Mouse (Mus musculus): ENCODE measurements around the gene Gm48552. TPM values are rescaled to one million over a fixed set of nuclear protein-coding genes. Genes with fewer than 3 reads are reported as not detected.

Gene Gm48552
- polyA plus RNA-seq, 1 experiment: 5.6 TPM

DNA sequence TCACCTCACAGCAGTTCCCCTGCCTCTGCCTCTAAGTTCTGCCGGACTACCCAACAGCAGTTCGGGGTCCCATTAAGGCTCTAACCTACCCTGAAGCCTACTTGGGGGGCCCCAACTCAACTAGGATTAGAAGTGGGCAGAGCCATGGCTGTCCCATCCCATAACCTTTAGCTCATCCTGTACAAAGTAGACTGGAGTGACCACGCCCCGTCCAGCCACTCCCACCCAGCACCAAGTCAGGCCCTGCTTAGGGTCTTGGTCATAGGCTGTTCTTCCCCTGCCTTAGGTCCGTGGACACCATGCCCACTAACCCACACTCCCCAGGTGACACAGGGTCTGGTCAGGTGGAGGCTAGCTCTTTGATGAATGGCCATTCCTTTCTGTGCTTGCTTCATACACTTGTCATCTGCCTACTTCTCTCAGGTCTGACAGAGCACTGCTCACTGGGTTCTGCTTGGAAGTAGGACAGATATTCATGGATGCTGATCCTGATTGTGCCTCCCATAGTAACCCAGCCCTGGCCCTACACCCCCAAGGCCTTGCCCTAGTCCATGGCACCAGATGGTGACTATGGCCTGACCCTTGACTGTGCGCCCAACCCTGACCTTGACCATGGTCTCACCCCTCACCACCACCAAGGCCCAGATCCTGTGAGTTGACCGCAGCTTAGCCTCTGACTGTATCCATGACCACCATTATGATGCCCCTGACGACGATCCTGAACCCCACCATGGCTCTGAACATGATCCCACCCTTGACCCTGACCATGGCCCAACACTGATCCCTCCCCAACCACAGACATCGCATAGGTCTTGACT lies 30.5 kb downstream of the Gm48552 start:
- no peak for DNase-seq (ENCODE audit: low read depth)

DNA sequence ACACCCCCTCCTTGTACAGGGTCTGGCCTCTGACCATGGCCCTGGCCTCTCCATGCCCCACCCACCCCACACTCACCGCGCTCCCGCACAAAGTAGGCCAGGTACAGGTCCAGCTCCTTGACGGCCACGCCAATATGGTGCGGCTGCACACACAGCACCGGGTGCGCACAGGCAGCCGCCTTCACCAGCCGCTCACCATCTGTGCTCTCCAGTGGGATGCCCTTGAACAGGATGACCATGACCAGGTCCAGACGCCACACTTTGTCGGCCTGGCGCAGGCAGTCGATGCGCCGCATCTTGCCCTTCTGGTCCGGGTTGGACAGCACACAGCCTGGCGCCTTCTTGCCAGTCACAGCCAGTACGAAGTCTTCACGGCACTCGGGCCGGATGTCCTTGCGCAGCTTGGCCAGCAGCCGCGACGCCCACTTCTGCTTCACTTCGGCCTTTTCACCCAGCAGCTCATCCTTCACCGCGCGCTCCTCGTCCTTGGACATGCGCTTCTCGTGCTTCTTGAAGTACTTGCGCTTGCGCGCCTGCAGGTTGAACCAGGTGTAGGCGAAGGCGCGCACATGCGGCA lies 31.5 kb downstream of the Gm48552 start:
- no peak for DNase-seq (ENCODE audit: low read depth)

DNA sequence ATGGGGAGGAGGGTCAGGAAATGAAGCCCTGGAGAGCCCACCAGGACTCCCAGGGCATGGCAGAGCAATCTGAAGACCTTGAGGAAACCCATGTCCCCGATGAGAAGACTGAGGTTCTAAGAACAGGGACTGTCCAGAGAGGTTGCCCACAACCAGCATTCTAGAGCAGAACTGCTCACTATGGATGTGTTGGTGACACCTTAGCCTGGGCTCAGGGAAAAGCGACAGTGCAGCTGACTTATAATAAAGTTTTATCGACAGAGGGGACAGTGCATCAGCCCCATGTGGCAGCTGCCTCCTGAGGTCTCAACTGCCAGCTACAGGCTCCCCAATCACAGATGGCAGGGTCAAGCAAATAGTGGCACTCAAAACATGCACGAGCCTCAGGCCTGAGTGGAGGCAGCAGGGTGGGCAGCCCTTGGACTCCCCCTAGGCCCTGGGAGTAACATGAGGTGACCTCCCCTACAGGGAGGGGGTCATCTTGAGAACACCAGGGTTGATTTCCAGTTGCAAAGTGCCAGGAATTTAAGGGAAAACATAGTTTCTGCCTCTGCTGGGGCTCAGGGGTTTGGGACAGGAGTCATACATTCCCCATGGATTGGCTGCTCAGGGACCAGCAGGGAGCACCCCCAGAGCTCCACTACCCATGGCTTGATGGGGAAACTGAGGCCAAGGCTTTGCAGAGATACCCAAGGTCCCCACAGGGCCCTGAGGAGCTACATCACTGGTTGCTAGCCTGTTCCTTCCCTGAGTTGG lies 32.4 kb downstream of the Gm48552 start:
- no peak for DNase-seq (ENCODE audit: low read depth)

DNA sequence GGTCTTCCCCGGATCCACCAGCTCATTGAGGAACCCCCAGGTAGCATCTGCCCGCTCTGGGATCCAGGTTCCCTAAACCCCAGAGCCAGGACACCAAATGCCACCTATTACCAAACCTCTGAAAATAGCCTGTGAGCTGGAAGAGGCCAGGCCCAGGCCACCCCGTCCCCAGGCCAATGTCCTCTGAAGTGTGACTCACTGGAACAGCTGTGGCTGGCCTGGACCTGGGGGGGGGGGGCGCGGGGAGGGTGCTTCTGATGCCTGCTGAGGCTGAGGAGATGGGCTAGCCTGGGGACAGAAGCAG lies 32.9 kb downstream of the Gm48552 start:
- no peak for DNase-seq (ENCODE audit: low read depth)

DNA sequence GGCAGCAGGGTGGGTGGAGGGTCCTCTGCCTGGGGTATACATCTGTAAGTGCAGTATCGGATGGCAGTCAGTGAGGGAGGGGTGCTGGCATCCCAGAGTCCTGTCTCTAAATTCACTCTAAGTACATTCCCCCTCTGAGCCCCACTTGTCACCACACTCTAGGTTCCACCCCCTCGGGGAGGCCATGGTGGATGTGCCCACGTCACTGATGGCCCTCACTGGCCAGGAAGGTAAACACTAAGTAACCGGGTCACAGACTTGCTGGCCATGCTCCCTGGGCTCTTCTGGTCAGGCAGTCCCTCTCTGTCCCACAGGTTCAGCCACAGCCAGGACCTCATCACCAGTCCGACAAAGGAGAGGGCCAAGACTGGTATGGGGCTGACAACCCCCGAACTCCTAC lies 33.4 kb downstream of the Gm48552 start:
- DNase-seq (ENCODE audit: low read depth): no peak

DNA sequence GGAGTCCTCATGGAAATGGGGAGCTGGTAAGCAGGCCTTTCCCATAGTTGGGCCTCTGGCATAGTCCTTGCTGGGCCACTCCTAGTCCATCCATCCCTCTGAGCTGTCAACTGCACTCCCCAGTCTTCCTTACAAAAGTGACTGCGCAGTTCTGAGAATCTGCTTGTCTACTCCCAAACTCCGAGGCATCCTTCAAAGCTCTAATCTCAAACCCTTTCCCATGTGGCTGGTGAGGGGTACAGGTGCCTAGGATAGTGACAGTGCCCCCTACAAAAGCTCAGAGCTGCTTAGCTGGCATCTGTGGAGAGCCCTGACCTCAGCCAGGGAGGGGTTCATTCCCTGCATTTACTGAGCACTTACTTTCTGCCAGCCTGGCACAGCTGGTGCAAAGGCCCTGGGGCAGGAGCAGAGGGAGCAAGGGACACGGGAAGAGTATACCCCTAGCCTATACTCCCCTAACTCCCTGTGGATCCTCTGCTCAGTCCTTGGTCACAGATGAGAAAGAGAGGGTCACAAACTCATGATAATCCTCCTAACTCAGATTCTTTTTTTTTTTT lies 33.9 kb downstream of the Gm48552 start:
- DNase-seq (ENCODE audit: low read depth): no peak

DNA sequence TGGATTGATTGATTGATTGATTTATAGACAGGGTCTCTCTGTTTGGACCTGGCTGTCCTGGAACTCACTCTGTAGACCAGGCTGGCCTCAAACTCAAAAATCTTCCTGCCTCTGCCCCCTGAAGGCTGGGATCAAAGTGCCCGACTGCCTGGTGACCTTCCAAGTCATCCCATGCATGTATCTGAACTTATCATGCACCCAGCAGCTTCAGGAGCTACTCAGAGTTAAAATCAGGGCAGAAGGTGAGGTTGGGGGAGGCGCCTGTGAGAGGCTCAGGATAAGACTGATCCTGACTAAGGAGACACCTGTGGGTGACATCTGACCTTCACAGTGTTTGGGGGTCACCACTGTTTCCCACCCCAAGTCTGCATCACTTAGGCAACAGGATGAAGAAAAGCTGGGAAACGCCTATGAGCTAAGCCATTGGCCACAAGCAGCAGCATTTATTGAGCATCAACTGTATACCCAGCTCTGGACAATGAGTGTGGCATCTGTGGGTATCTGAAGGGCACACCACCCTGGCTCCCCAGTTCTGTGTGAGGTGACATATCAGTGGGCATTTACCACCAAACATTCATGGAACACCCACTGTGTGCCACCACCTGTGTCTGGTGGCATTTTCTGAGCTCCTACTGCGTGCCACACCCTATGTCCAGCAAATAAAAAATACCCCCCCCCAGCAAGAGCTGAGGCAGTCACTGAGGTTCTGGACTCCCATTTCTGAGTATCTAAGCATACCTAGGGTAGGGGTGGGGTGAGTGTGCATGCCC lies 34.9 kb downstream of the Gm48552 start:
- DNase-seq (ENCODE audit: low read depth): no peak

DNA sequence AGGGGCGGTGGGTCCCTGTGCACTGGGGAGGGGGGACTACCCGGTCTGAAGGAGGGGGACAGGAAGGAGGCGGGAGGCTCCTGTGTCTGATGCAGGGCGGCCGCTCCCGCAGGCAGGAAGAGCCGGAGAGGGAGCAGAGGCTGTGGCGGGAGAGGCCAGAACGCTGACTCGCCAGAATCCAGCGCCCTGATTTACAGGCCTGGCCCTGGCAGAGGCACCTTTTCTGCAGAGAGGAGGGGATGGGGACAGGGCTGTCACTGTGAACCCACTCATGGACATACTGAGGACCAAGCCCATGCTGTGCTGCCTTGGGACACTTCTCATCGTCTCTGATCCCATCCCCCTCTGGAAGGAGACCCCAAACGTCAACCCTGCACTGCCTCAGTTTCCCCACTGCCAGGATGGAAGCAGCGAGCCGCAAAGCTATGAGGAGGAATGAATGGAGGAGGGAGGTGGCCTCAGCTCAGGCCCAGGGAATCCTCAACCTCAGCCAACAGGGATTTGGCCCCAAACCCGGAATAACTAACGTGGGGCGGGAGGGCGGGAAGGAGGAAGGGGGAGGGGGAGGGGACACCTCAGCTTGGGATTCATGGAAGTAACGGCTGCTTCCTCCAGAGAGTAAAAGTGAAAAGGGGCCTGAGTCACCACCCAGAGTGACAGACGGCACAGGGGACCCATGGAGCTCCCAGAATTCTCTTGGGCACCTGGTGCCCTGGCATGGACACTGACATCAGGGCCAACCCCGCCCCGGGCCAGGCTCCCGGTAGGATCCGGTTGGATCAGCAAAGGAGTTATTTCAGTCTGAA lies 35.6 kb downstream of the Gm48552 start:
- no peak for DNase-seq (ENCODE audit: low read depth)

DNA sequence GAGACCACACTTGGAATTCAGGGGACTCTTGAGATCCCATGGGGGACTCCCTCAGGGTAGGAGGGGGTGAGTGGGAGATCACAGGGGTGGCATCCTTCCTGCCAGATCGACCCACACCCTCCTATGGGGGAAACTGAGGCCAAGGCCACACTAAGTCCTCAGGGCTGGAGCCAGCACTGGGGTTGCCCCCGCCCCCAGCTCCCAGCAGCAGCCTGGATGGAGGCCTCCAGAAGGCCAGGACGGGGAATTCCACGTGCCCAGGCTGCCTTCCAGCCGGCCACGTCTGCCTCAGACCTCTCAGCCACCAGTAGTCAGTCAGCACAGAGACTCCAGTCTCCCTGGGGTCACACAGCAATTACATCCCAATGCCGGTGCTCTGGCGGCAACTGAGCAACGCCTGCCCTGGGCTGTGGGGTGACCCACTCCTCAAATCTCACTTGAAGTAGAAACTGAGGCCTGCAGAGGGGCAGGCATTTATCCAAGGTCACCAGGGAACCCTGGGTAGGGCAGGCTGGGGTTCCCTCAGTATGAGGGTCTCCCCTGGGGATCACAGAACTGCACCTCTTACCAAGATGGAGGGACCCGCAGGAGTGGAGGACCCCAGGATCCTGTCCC lies 36.5 kb downstream of the Gm48552 start:
- DNase-seq (ENCODE audit: low read depth): no peak

DNA sequence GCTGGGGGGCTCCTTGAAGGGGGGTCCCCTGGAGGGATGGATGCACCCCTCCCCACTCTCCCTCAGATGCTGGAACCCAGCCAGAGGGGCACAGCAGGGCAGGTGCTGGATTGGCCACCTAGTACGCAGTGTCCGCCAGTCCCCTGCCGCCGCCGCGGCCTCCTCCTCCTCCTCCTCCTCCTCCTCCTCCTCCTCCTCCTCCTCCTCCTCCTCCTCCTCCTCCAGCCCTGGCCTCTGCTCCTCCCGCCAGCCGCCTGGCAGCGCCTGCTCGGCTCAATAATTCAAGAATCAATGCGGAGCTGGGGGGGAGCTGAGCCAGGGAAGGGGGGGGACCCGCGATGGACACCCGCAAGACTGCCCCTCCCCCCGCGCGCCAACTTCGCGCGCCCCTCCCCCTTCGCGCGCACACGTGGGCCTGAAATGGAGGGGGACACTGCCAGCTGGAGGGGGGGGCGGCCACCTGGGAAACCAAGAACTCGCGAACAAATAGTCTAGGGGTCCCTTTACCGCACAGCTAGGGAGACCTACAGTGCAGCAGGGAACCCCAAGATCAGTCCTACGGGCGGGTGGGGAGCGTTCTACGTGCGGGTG lies 37.4 kb downstream of the Gm48552 start:
- DNase-seq (ENCODE audit: low read depth): no peak

DNA sequence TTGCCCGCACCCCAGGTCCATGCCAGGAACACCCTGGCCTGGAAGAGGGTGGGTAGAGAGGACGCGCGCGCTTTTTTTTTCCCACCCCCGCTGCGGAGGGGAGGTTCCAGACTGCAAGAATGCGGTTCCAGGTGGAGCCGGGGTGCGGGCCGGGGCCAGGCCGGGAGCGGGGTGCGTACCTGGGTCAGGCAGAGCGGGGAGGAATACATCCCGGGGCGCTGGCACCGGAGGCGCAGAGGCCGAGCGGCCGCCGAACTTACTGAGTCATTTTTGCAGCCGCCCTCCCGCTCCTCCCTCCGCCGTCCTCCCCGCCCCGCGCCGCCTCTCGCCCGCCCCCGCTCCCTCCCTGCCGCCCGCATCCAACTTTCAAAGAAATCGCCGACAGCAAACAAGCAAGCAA lies 38.1 kb downstream of the Gm48552 start:
- DNase-seq (ENCODE audit: low read depth): no peak

DNA sequence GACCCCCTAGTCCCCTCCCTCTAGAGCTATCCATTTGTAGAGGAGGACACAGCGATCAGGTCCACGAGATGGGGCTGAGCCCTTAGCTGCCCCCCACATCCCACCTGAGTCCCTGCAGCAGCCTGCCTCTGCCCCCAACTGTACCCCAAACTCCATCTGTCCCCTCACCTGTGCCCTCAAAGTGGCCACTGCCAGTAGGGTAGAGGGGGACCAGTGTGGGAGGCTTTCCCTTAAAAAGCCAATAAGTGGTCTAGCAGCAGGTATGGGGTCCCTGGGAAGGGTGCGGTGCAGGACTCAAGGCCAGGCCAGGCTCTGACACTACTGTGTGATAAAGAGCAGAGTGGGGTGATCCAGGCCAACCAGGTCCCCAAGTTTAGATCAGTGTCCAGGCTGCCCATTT lies 38.5 kb downstream of the Gm48552 start:
- DNase-seq (ENCODE audit: low read depth): no peak

DNA sequence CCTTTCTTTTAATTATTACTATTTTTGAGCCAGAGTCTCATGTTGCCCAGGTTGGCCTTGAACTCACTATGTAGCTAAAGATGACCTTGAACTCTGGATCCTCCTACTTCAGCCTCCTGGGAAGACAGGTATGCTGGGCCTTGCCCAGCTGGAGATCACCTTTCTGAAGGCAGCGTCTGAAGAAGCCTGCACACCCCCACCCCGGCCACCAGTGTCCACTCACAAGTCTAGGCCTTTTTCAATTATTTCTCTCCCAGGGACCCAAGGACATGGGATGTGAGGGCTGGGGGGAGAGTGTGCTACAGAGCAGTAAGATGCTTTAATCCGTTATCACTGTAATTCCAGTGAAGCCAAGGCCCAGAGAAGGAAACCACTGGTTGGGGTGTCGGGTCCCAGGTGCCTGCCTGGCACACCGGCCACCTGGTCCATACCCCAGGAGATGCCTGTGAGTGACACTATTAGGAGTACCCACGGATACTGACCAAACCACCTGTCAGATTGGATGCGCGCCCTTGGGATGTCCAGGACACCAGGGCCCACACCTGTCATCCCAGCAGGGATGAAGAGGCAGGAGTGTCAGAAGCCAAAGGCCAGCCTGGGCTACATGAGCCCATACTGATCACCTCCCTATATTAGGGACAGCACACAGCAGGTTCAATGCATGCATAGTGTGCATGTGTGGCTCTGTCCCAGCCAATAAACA lies 39.1 kb downstream of the Gm48552 start:
- DNase-seq (ENCODE audit: low read depth): no peak

DNA sequence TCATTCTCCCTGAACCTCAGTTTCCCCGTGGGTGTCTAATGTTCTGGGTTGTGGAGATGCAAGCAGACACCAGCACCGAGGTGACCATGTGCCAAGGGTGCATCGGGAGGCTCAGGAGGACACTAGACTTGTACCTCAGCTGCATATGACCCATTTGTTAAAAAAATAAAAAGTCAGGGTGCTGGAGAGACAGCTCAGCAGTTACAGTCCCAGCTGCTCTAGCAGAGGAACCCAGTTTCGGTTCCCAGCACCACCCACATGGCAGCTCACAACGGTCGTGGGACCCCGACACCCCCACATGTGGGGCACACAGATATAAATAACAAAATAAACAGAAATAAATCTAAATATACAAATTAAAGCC lies 39.7 kb downstream of the Gm48552 start:
- no peak for DNase-seq (ENCODE audit: low read depth)

DNA sequence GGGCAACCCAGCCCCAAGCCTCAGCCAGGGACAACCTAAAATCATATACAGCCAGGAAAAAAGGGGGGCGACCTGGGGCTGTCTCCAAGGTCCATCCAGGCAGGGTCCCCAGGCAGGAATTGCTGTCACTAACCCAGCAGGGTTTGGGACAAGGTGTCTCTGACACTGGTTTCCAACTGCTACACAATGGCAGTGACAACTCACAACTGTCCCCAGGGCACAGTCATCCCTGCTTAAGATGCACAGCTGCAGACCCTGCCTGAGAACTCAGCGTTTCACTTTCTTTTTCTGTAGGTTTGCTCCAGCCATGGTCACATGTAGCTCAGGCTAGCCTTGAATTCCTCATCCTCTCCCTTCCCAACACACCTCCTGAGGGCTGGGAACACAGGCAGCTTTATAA lies 40.3 kb downstream of the Gm48552 start:
- no peak for DNase-seq (ENCODE audit: low read depth)

DNA sequence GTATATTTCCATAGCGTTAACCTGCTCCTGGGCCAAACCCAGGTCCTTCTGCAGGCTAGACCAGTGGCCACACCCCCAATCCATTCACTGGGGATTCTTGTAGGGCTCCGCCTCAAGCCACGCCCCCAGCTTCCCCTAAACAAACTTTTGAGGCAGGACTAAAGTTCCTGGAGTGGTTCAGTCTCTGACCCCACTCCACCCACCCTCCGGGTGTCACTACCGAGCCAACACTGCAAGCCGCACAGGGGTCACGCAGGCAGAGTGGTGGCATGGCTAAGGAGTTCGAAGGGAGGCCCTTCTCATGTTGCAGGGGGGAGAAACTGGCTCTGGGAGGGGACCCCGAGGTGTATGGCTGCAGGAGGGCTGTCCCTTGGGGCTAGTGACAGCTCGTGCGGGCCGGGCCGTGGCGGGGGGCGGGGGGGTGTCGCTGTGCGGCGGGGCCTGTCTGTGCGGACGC lies 40.8 kb downstream of the Gm48552 start:
- DNase-seq (ENCODE audit: low read depth): no peak

DNA sequence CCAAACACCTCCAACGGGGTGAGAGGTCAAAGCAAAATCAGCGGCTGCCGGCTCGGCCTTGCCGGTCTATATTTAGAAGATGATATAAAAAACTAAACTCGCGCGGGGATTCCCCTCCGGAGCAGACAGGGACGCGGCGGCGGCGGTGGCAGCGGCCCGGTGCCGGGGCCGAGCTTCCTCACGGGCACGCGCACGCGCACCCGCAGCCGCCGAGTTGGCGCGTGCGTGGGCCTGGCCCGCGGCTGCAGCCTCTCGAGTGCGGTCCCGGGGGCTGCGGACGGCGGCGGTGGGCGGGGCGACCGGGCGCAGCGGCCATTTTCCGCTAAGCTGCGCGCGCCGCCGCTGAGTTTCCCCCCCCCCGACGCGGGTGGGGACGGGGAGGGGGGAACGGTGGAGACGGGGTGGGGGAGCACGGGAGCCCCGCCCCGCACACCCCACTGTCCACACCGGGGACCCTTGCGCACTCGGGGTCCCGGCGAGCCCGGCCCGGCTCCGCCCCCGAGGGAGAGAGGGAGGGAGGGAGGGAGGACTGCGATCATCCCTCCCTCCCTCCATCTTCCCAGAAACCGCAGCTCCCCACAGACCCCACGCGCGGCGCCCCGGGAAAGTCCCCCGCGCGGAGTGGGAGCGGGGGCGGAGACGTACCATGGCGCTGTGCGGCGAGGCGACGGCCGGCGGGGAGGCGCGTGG lies 41.5 kb downstream of the Gm48552 start:
- DNase-seq (ENCODE audit: low read depth): no peak

DNA sequence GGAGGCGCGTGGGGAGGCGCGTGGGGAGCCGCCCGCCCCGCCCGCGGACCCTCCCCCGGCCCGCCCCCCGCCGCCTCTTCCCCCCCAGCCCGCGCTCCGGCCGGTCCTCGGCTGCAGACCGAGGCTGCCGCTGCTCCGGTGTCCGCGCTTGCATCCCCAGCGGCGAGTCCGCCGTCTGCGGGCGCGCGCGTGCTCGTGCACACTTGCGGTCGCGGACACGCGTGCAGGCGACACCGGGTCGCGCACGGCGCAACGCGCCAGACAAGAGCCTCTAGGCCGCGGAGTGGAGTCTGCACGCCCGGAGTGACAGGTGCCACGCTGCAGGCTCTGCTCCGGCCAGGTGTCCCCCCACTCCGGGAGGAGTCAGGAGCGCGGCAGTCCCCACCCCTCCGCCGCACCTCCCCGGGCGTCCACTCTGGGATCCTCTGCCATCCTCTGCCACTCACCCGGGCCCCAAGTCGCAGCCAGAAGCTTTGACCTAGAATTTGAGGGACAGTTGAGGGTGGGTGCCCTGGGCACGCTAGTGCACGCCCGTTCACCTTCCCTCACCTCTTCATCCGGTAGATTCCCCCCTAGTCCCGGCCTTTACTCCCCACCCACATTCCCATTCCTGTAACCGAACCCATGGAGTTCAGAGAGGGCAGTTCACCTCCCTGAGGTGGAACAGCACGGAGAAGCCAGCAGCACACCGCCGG lies 42.2 kb downstream of the Gm48552 start:
- DNase-seq (ENCODE audit: low read depth): no peak
